Mouse (Mus musculus) MEL (cell line): Measurements from ENCODE around the gene LTO1. TPM values are rescaled to one million over a fixed set of nuclear protein-coding genes. Genes with fewer than 3 reads are reported as not detected.

Source experiments
- DNase-seq: peaks from one replicate; pipeline ENCODE4 v3.0.0; 2011; ENCODE audit warnings: low read depth, low spot score
- H3K27ac ChIP-seq: 2 replicates; pipeline ENCODE4 v1.5.1; 2012; ENCODE audit warnings: low read depth, mild to moderate bottlenecking, control low read depth, low read length, moderate library complexity; ENCODE audit not compliant: control insufficient read depth
- H3K27me3 ChIP-seq, 2 experiments: fragments of 150-350 bp in 1 of 2; sonication (generic) in 1 of 2; 2 replicates each; pipeline ENCODE4 v1.6.1; 2012; ENCODE audit warnings: low read length in 2 of 2, mild to moderate bottlenecking in 2 of 2, improper control_type of control experiment in 1 of 2, moderate library complexity in 1 of 2; ENCODE audit not compliant: insufficient read depth in 2 of 2, control insufficient read depth in 1 of 2
- H3K36me3 ChIP-seq, 2 experiments: 2 replicates each; pipeline ENCODE4 v1.6.1; 2012 to 2014; ENCODE audit warnings: low read length in 2 of 2, improper control_type of control experiment in 1 of 2, inconsistent platforms in 1 of 2, mild to moderate bottlenecking in 1 of 2; ENCODE audit not compliant: insufficient read depth in 2 of 2, control insufficient read depth in 1 of 2
- H3K4me1 ChIP-seq, 2 experiments: fragments of 150-350 bp in 1 of 2; sonication (generic) in 1 of 2; 2 replicates each; pipeline ENCODE4 v1.6.1; 2012; ENCODE audit warnings: low read length in 2 of 2, improper control_type of control experiment in 1 of 2, mild to moderate bottlenecking in 1 of 2; ENCODE audit not compliant: insufficient read depth in 2 of 2, control insufficient read depth in 1 of 2
- H3K4me3 ChIP-seq, 2 experiments: fragments of 150-350 bp in 1 of 2; sonication (generic) in 1 of 2; 2 replicates each; pipeline ENCODE4 v1.5.1; 2012; ENCODE audit warnings: low read depth in 2 of 2, low read length in 2 of 2, mild to moderate bottlenecking in 2 of 2, moderate library complexity in 2 of 2, control low read depth in 1 of 2, improper control_type of control experiment in 1 of 2; ENCODE audit not compliant: control insufficient read depth in 1 of 2, insufficient read depth in 1 of 2
- H3K79me2 ChIP-seq: 2 replicates; pipeline ENCODE4 v1.6.1; 2012; ENCODE audit warnings: mild to moderate bottlenecking, low read length, moderate library complexity; ENCODE audit not compliant: control insufficient read depth, poor library complexity, insufficient read depth
- H3K9ac ChIP-seq: 2 replicates; pipeline ENCODE4 v1.6.1; 2012; ENCODE audit warnings: low read depth, mild to moderate bottlenecking, control low read depth, low read length, moderate library complexity; ENCODE audit not compliant: control insufficient read depth, poor library complexity, severe bottlenecking
- H3K9me3 ChIP-seq: fragments of 150-350 bp; sonication (generic); replicated peaks from 2 replicates; pipeline ENCODE4 v1.6.1; 2012; ENCODE audit warnings: mild to moderate bottlenecking, low read length, improper control_type of control experiment, moderate library complexity; ENCODE audit not compliant: insufficient read depth
- CHD2 ChIP-seq: IDR thresholded peaks from 2 replicates; pipeline ENCODE4 v1.6.1; 2011; ENCODE audit warnings: low read length, improper control_type of control experiment
- CTCF ChIP-seq, 3 experiments: IDR thresholded peaks in 2 of 3; conservative IDR thresholded peaks in 1 of 3; 2 replicates each; pipeline ENCODE4 v1.5.1; 2011 to 2012; ENCODE audit warnings: low read length in 3 of 3, low read depth in 2 of 3, mild to moderate bottlenecking in 2 of 3, improper control_type of control experiment in 1 of 3, inconsistent platforms in 1 of 3, mixed read lengths in 1 of 3, moderate library complexity in 1 of 3; ENCODE audit not compliant: control insufficient read depth in 1 of 3, insufficient read depth in 1 of 3, poor library complexity in 1 of 3, severe bottlenecking in 1 of 3
- E2F4 ChIP-seq: IDR thresholded peaks from 2 replicates; pipeline ENCODE4 v1.6.1; 2011; ENCODE audit warnings: low read depth, low read length, improper control_type of control experiment, borderline replicate concordance
- EP300 ChIP-seq, 2 experiments: IDR thresholded peaks; 2 replicates each; pipeline ENCODE4 v1.6.1; 2011; ENCODE audit warnings: improper control_type of control experiment in 2 of 2, low read length in 2 of 2, low read depth in 1 of 2, mild to moderate bottlenecking in 1 of 2
- GABPA ChIP-seq: IDR thresholded peaks from 2 replicates; pipeline ENCODE4 v1.6.1; 2012; ENCODE audit warnings: low read depth, mild to moderate bottlenecking, inconsistent platforms, low read length, improper control_type of control experiment, moderate library complexity
- GATA1 ChIP-seq: IDR thresholded peaks from 2 replicates; pipeline ENCODE4 v1.6.1; 2011; ENCODE audit warnings: low read depth, low read length, improper control_type of control experiment
- JUND ChIP-seq: IDR thresholded peaks from 2 replicates; pipeline ENCODE4 v1.6.1; 2011; ENCODE audit warnings: low read depth, mild to moderate bottlenecking, improper control_type of control experiment, low read length
- KAT2A ChIP-seq: conservative IDR thresholded peaks from 2 replicates; pipeline ENCODE4 v1.6.1; 2012; ENCODE audit warnings: low read depth, low read length, improper control_type of control experiment, inconsistent platforms
- MXI1 ChIP-seq: IDR thresholded peaks from 2 replicates; pipeline ENCODE4 v1.6.1; 2011; ENCODE audit warnings: mild to moderate bottlenecking, low read depth, low read length, improper control_type of control experiment
- NRF1 ChIP-seq: IDR thresholded peaks from 2 replicates; pipeline ENCODE4 v1.6.1; 2014; ENCODE audit warnings: low read depth, mild to moderate bottlenecking, inconsistent platforms, low read length, improper control_type of control experiment, moderate library complexity; ENCODE audit not compliant: poor library complexity, insufficient read depth, severe bottlenecking
- POLR2AphosphoS5 ChIP-seq: IDR thresholded peaks from 2 replicates; pipeline ENCODE4 v1.6.1; 2012; ENCODE audit warnings: low read depth, borderline replicate concordance, mild to moderate bottlenecking, inconsistent platforms, low read length, moderate library complexity, mixed read lengths
- RAD21 ChIP-seq: IDR thresholded peaks from 2 replicates; pipeline ENCODE4 v1.6.1; 2011; ENCODE audit warnings: mild to moderate bottlenecking, low read depth, low read length, improper control_type of control experiment
- SIN3A ChIP-seq: IDR thresholded peaks from 2 replicates; pipeline ENCODE4 v1.6.1; 2012; ENCODE audit warnings: low read length, improper control_type of control experiment, inconsistent platforms
- TBP ChIP-seq: IDR thresholded peaks from 2 replicates; pipeline ENCODE4 v1.8.0; 2011; ENCODE audit warnings: low read depth, low read length, improper control_type of control experiment
- USF1 ChIP-seq: IDR thresholded peaks from 2 replicates; pipeline ENCODE4 v1.6.1; 2014; ENCODE audit warnings: low read depth, mild to moderate bottlenecking, inconsistent platforms, low read length, improper control_type of control experiment, moderate library complexity
- USF2 ChIP-seq, 2 experiments: IDR thresholded peaks; 2 replicates each; pipeline ENCODE4 v1.6.1; 2011 to 2012; ENCODE audit warnings: improper control_type of control experiment in 2 of 2, low read length in 2 of 2, borderline replicate concordance in 1 of 2, inconsistent platforms in 1 of 2, low read depth in 1 of 2, mild to moderate bottlenecking in 1 of 2; ENCODE audit not compliant: insufficient read depth in 1 of 2
- ZC3H11A ChIP-seq: IDR thresholded peaks from 2 replicates; pipeline ENCODE4 v1.6.1; 2012; ENCODE audit warnings: low read depth, mild to moderate bottlenecking, inconsistent platforms, low read length, improper control_type of control experiment
- ZNF384 ChIP-seq: IDR thresholded peaks from 2 replicates; pipeline ENCODE4 v1.6.1; 2012; ENCODE audit warnings: low read depth, mild to moderate bottlenecking, inconsistent platforms, low read length, improper control_type of control experiment
- polyA plus RNA-seq, 2 experiments: library from polyadenylated mRNA; stranded (reverse) in 1 of 2; unstranded in 1 of 2; fragments of >175 nt in 1 of 2; fragments of >200 nt in 1 of 2; gene quantifications; 2 replicates each; pipeline versions ENCODE4 v1.2.1 to v1.2.4; 2012; ENCODE audit warnings: low replicate concordance in 2 of 2, low read depth in 1 of 2; ENCODE audit not compliant: insufficient read length in 2 of 2, insufficient read depth in 1 of 2, missing spikeins in 1 of 2
- total RNA-seq: library from RNA; depleted of rRNA; stranded (reverse); fragments of 300-350 nt; gene quantifications from 2 replicates; pipeline ENCODE4 v1.2.3, GENCODE M21; 2012

The LTO1 gene
- total and polyA plus RNA-seq, 3 experiments = 18.1 to 18.4 TPM; not detected in 1

DNA sequence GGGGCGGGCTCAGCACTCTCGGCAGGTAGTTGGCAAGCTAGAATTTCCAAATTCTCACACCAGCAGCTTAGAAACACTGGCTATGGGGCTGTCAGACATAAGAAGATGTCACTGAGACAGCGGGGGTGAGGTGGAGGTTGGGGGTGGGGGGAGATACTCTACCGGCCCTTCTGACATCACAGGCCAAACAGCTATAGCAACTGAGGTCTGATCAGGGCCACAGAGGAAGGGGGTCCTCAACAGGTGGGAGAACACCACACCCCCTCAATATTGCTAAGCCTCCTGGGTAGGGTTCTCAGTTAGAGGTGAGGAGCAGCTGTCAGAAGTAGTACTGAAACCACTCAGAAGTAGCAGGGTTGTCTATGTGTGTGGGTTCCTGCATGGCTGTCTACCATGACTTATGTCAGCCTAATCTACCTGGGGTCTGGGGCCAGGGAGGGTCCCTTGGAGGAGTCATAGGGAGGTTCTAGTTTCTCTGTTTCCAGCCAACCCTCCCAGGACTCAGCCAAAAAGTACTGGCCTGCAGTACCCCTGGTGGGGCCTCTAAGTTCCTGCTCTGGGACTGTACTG lies 21.5 kb downstream of the LTO1 start:
- no peak overlapping the region for H3K4me3 ChIP-seq
- H3K9me3 ChIP-seq = no peaks in the 10 kb centered on the region
- no peak overlapping the region for H3K27ac ChIP-seq
- no peaks in the 10 kb centered on the region for H3K79me2 ChIP-seq
- DNase-seq = no peak
- no peak overlapping the region for H3K9ac ChIP-seq
- no peaks in the 10 kb centered on the region for H3K4me1 ChIP-seq
- no peaks in the 10 kb centered on the region for H3K27me3 ChIP-seq
- no peak for TF ChIP-seq POLR2AphosphoS5
- no peak for TF ChIP-seq MXI1
- TF ChIP-seq ZC3H11A = no peak
- no peak for TF ChIP-seq ZNF384
- TF ChIP-seq EP300 (IDR thresholded peaks at IDR 0.05; ENCODE audit: low read depth in 1 of 2, low read length in 2 of 2) = no peak
- TF ChIP-seq USF2 (IDR thresholded peaks at IDR 0.05; ENCODE audit: borderline replicate concordance in 1 of 2, insufficient read depth in 1 of 2, low read depth in 1 of 2, low read length in 2 of 2) = no peak
- no peak for TF ChIP-seq USF1
- no peak for TF ChIP-seq JUND
- no peak for TF ChIP-seq KAT2A
- TF ChIP-seq GABPA = no peak
- no peak for TF ChIP-seq E2F4
- TF ChIP-seq CHD2 = no peak
- H3K36me3 ChIP-seq = no peaks in the 10 kb centered on the region

- Histone ChIP-seq H3K27ac (no peak overlapping the region), H3K4me3 (no peak overlapping the region), H3K9me3 (no peaks in the 10 kb centered on the region), H3K27me3 (no peaks in the 10 kb centered on the region), H3K36me3 (no peaks in the 10 kb centered on the region), H3K4me1 (no peaks in the 10 kb centered on the region), H3K9ac (no peak overlapping the region), H3K79me2 (no peaks in the 10 kb centered on the region)
- TF ChIP-seq NRF1 = no peak
- TF ChIP-seq MXI1 = no peak
- TF ChIP-seq GATA1 = no peak
- TF ChIP-seq SIN3A = no peak
- TF ChIP-seq TBP = no peak
- TF ChIP-seq RAD21 = peak; percentile 1; the same call in 1 of the 2 replicates
- TF ChIP-seq ZC3H11A = no peak
- no peak for TF ChIP-seq JUND
- TF ChIP-seq CTCF (IDR thresholded peaks at IDR 0.05 in 2 of 3, conservative IDR thresholded peaks at IDR 0.05 in 1 of 3; ENCODE audit: control insufficient read depth in 1 of 3, insufficient read depth in 1 of 3, low read depth in 2 of 3, low read length in 3 of 3, poor library complexity in 1 of 3, severe bottlenecking in 1 of 3) = peak in 1 of 3 experiments; percentile 33; a peak in 1 of 6 replicates
- DNase-seq = no peak
These were observed 22.6 kb downstream of the LTO1 start for GRCm38 (mm10) chr7:144937490-144937889.
